Mouse (Mus musculus): ENCODE measurements around the gene Fgfr2.
"Not testable (repeated sequence)": the region's sequence is repeated elsewhere in the genome, so short reads cannot be mapped to it uniquely, and the experiment has no call there.

Fgfr2 gene

GRCm38 (mm10) chr7:130674526-130674925 is 2448.6 kb downstream of the Fgfr2 start:
- DNase-seq (ENCODE audit: low read depth) = no peak

DNA sequence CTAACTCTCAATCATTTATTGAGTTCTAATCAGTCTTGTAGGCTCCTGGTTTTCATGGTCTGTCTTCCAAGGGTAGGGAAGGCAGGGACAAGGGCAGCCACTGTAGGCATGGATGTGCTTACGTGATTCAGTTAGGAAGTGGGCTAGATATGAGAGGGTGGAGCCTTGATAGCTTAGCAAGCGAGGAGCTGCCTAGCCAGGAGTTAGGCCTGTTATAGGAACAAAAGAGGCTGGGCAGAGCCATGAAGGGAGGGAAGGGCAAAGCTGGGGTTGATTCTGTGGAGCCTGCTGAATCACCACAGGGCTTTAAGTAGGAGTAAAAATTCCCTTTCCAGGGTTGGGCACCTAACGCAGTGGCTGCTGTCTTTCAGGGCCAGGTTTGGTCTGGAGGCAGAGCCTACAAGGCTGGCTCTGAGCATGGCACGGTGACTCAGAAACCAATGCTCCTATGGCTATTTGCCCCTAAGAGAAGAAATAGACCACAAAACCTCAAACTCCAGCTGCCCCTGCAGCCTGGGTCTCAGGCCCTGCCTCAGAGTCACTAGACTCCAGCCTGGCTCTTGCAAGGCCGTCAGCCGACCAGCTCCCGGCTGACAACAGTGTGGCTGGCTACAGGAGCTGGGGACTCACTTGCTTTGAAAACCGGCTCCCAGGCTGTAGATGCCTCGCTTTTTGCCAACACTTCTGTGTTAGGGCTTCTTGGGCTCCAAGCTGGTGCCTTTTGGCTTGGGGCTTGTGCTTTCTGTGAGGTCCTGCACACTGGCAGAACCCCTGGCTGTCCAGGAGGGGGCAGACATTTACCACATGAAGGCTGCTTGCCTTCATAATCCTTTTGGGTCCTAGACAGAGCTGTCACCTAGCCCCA is 2449.7 kb downstream of the Fgfr2 start:
- peak; percentile 96 for DNase-seq (ENCODE audit: low read depth)

DNA sequence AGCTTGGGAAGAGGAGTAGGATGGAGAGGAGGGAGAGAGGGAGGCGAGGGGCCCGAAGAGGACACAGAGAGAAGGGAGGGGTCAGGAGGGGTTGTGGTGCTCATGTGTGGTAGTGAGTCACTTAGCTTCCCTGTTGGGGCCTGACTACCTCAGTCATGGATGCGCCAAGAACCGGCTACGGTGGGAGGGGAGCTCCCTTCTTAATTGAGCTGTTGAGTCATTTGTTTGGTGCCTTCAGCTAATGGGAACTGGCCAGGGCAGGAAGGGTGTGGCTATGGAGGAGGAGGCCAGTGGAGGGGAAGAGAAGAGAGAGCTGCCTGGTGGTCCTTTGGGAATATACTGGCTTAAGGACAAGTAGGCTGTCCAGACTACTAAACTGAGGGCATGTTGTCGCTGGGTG is 2451.8 kb downstream of the Fgfr2 start:
- peak; percentile 87 for DNase-seq (ENCODE audit: low read depth)

- DNase-seq (ENCODE audit: low read depth) = no peak
These were observed 2452.8 kb downstream of the Fgfr2 start for GRCm38 (mm10) chr7:130670358-130670757.

DNA sequence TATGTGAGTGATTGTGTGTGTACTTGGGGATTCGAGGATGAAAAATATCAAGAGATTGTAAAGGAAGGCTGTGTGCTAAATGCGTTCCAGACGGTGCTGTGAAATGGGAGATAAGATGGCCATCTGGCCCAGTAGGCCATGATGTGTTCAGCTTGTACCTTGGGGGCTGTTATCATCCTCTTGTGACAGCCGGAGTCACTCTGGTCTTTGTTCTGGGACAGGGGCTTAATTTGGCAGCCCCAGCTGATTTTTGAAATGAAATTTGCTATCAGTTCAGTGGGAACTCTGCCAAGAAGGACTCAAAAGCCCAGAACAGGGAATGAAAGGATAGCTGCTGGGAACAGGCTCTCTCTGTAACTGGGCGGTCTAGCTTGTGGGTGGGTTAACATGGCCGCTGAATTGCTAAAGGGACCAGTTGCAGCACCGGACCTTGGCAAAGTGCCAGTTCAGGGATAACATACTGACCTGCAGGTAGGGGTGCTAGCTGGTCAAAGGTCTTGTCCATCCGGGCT is 2453.7 kb downstream of the Fgfr2 start:
- no peak for DNase-seq (ENCODE audit: low read depth)

DNA sequence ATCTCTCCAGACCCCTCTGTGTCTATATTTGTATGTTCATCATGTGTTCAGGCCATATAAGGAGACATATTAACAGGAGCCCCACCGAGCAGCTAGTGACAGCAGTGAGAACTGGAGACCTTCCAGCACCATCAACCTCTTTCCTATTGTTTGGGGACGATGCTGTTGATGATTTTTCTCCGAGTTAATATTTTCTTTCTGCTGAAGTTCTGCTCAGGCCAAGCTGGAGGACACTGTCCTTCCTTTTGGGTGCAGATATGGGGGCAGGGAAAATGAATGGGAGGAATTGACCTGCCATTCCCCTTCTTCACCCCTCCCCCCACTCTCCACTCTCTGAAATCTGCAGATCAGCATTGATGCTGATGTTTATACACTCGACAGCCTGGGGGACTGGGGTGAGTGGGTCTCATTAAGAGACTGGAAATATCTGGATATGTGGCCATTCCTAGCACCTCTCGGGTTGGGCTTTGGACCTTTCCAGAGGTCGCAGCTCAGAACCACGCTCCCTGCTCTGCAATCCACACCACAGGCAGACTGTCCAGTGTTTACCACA is 2454.3 kb downstream of the Fgfr2 start:
- DNase-seq (ENCODE audit: low read depth) = no peak

GRCm38 (mm10) chr7:130668013-130668412 is 2455.1 kb downstream of the Fgfr2 start:
- DNase-seq (ENCODE audit: low read depth) = not testable (repeated sequence)

DNA sequence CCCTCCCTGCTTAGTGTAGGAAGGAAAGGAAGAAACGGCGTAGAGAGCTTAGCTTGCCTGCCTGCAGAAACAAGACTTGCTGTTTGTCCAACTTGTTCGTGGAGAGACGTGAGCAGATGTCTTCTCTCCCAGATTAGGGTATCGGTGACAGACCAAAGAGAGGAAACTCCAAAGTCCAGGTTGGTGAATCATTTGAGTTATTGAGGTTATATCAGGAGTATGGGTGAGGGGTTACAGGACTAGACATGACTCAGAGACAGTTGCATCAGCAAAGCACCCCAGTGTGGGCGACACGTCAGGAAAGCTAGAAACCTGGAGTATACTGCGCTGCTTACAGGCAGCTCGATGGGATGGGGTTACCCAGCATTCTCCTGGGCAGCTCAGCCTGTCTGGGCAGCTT is 2457.8 kb downstream of the Fgfr2 start:
- no peak for DNase-seq (ENCODE audit: low read depth)

DNA sequence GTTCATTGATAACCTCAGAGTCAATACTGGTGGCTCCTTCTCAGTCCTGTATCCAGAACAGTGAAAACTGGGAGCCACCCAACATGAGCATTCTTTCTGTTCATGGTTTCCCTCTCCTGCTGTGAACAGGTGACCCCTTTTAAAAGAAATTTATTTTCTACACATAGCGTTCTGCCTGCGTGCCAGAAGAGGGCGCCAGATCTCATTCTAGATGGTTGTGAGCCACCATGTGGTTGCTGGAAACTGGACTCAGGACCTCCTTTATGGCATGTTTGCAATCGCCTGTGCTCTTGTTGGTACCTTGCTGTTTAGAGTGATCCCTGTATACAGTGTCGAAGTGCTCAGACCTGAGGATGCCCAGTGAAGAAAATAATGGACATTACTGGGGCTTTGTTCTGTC is 2458.5 kb downstream of the Fgfr2 start:
- DNase-seq (ENCODE audit: low read depth) = no peak

GRCm38 (mm10) chr7:130664037-130664436 is 2459.1 kb downstream of the Fgfr2 start:
- DNase-seq (ENCODE audit: low read depth) = no peak

- no peak for DNase-seq (ENCODE audit: low read depth)
These were observed 2460.3 kb downstream of the Fgfr2 start for GRCm38 (mm10) chr7:130662869-130663268.

DNA sequence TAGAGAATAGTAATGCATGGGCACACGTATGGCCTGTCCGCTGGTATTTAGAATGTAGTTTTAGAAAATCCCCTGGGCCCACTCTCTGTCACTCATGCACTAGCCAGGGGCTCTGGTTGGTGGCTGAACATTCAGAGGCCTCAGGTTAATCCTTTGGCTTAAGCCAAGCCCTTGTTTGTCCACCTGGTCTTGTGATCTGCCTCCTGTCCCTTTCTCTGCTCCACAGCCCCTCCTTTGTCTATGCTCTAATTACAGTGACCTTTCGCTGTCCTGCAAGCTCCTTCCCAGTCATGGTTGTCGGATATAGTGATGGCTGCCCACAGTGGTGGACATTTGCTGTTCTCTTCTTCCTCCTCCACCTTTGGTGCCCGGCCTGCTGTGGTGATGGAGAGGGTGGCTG is 2460.9 kb downstream of the Fgfr2 start:
- DNase-seq (ENCODE audit: low read depth) = no peak

DNA sequence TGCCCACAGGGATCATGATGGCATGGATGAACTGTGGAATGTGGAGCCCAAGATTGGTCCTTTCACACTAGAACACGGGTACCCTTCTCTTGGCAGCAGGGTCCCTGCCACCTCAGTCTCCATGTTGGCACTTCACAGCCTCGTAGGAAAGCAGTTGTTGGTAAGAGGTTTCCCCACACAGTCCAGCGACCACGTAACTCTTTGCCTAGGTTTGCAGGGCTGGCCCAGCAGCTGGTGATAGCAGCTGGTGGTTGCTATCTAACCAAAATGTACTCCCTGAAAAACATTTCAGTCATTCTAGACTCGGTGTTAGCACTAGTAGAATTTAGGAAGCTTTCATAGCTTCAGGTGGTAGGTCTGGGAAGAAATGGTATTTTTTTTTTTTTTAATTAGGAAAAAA is 2464.0 kb downstream of the Fgfr2 start:
- DNase-seq (ENCODE audit: low read depth) = no peak

DNA sequence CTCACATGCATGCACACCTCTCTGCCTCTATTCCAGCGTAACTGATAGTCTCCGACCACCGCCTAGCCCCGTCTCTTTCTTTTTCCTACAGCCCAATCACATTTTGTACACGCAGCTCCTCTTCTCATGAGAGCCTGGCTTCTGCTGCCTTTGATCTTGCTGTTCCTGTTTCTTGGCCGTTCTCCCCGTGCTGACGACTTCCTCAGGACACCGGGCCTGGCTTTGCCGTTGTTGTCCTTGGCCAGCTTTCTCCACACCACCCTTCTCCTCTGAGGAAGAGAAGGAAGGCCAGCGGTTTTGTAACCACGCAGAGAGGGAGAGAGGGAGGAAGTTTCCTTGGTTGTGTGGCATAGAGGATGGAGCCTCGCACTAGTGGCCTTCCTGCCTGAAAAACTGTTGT is 2465.4 kb downstream of the Fgfr2 start:
- no peak for DNase-seq (ENCODE audit: low read depth)

GRCm38 (mm10) chr7:130656965-130657364 is 2466.2 kb downstream of the Fgfr2 start:
- DNase-seq (ENCODE audit: low read depth) = no peak

DNA sequence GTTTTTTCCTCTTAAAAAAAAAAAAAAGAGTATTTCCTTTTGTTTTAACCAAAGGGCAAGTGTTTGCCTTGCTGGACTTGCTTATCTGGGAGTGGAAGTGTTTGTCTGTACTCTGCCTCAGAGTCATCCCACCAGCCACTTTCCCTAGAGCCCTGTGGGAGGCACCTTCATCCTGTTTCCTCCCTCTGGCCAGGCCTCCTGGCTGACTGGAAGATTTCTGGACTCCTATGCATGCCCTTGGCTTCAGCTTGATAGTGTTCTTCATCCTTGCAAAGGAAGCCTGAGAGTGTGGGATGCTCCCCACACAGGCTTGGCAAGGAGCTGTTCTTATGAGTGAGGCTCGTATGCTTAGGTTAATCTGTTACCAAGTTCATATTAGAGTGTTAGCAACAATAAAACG is 2468.6 kb downstream of the Fgfr2 start:
- DNase-seq (ENCODE audit: low read depth) = no peak

- DNase-seq (ENCODE audit: low read depth) = no peak
These were observed 2470.1 kb downstream of the Fgfr2 start for GRCm38 (mm10) chr7:130653036-130653555.

GRCm38 (mm10) chr7:130650621-130651020 is 2472.5 kb downstream of the Fgfr2 start:
- DNase-seq (ENCODE audit: low read depth) = no peak

GRCm38 (mm10) chr7:130649257-130649656 is 2473.9 kb downstream of the Fgfr2 start:
- no peak for DNase-seq (ENCODE audit: low read depth)

DNA sequence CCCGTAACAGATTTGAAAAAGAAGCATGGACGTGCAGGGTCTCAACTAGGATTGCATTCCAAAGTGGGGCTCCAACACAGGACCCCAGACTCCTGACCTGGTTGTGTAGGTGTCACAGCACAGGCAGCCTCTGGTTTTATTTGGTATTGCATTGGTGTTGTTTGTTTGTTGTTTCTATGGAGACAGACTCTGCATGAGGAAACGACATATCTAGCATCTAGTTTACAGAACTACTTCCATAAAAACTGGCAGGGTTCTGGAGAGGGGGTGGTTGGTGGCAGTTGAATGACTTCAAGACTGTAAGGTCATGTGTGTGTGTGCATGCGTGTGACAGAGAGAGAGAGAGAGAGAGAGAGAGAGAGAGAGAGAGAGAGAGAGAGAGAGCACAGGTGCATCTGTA is 2475.1 kb downstream of the Fgfr2 start:
- no peak for DNase-seq (ENCODE audit: low read depth)

GRCm38 (mm10) chr7:130646762-130647139 is 2476.4 kb downstream of the Fgfr2 start:
- DNase-seq (ENCODE audit: low read depth) = peak; percentile 56

- DNase-seq (ENCODE audit: low read depth) = peak; percentile 40
These were observed 2477.0 kb downstream of the Fgfr2 start for GRCm38 (mm10) chr7:130645994-130646761.

Measured in fibroblast of lung, adult 2 months (primary cell).